In the genomic region with DNA sequence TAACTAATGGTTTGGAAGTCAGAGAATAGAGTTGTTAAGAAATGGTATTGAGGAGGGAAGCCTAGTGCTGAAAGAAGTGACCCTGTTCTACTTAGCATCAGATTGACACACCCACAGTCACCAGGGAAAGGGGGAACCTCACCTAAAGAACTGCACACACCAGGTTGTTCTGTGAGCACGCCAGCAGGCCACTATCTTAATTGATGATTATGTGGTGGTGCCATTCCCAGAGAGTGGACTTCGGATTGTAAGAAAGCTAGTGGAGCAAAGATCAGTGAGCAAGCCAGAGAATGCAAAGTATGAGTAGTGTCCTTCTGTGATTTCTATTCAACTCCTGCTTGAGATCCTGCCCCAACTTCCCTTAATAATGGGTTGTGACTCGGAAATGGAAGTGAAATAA, we compare ENCODE assay signal across 19 mouse cellular contexts.
"Had no signal": no experiment of that assay in that cellular context is flagged by ENCODE, and none has a peak within 500 bp of the region (broad histone marks: within the 10 kb centered on the region; RNA-seq: fewer than 3 reads in every experiment).

No protein-coding gene starts in this region.

- DNase-seq: lung, adult 18-20 months; lung, embryonic 14.5 days; lung, postnatal 10 days; lung, postnatal 4 days; midbrain, embryonic 14.5 days; retina, postnatal 1 day; right cerebral cortex, adult 18-20 months; right cerebral cortex, postnatal 25 days; right cerebral cortex, postnatal 4 days; spleen, adult 18-20 months; thymus, adult 2 months; thymus, postnatal 25 days; thymus, postnatal 4 days had no signal

- H3K9me3 ChIP-seq: midbrain, embryonic 10.5 days; midbrain, embryonic 12.5 days; neural tube, embryonic 13.5 days; neural tube, embryonic 15.5 days had no signal

- H3K4me3 ChIP-seq: midbrain, embryonic 10.5 days; midbrain, embryonic 12.5 days; myocyte; neural tube, embryonic 13.5 days; neural tube, embryonic 15.5 days had no signal

- H3K36me3 ChIP-seq: midbrain, embryonic 10.5 days; midbrain, embryonic 12.5 days; neural tube, embryonic 13.5 days; neural tube, embryonic 15.5 days had no signal

- H3K27me3 ChIP-seq: midbrain, embryonic 12.5 days; neural tube, embryonic 13.5 days; neural tube, embryonic 15.5 days had no signal

- H3K4me1 ChIP-seq: midbrain, embryonic 10.5 days; midbrain, embryonic 12.5 days; neural tube, embryonic 13.5 days; neural tube, embryonic 15.5 days had no signal

- ATAC-seq: midbrain, embryonic 16.5 days had no signal

- H3K9ac ChIP-seq: lung, embryonic 14.5 days; midbrain, embryonic 12.5 days; neural tube, embryonic 13.5 days; neural tube, embryonic 15.5 days had no signal

- H3K27ac ChIP-seq: midbrain, embryonic 10.5 days; midbrain, embryonic 12.5 days; neural tube, embryonic 13.5 days; neural tube, embryonic 15.5 days had no signal

- H3K4me2 ChIP-seq: lung, embryonic 14.5 days; midbrain, embryonic 12.5 days; neural tube, embryonic 13.5 days; neural tube, embryonic 15.5 days had no signal
